Mouse (Mus musculus) midbrain, postnatal 0 days (tissue): ENCODE measurements at regions not wholly inside any gene's neighbourhood (a gene's known extent, or its start where the extent isn't known, plus 50 kb on each side); places are given as distances from the start of the nearest gene placed in this dataset.

Experiments
- ATAC-seq: fragments of 200-750 bp; cut with Nextera tagmentation; 2 replicates; pipeline ENCODE4 v1.8.0; 2017; ENCODE audit warnings: moderate number of reproducible peaks, mild to moderate bottlenecking, moderate TSS enrichment, moderate library complexity; ENCODE audit not compliant: low FRiP score
- DNase-seq: peaks from one replicate; pipeline ENCODE4 v3.0.0-alpha.2; 2015; ENCODE audit warnings: low spot score
- H3K27ac ChIP-seq: fragments of 300-500 bp; sonication (generic); 2 replicates; pipeline ENCODE4 v1.5.1; 2014; ENCODE audit warnings: low read depth, mild to moderate bottlenecking, low read length, mixed read lengths
- H3K27me3 ChIP-seq: fragments of 300-500 bp; sonication (generic); 2 replicates; pipeline ENCODE4 v1.6.1; 2014; ENCODE audit warnings: low read length, control low read depth, mixed read lengths; ENCODE audit not compliant: insufficient read depth
- H3K36me3 ChIP-seq: fragments of 300-500 bp; sonication (generic); 2 replicates; pipeline ENCODE4 v1.6.1; 2014; ENCODE audit warnings: low read length, control low read depth, mixed read lengths; ENCODE audit not compliant: insufficient read depth
- H3K4me1 ChIP-seq: fragments of 300-500 bp; sonication (generic); 2 replicates; pipeline ENCODE4 v1.6.1; 2014; ENCODE audit warnings: mild to moderate bottlenecking, control low read depth, antibody characterized with exemption, low read length, mixed read lengths; ENCODE audit not compliant: insufficient read depth
- H3K4me2 ChIP-seq: fragments of 300-500 bp; sonication (generic); 2 replicates; pipeline ENCODE4 v1.6.1; 2014; ENCODE audit warnings: low read depth, mild to moderate bottlenecking, low read length, mixed read lengths; ENCODE audit not compliant: poor library complexity, severe bottlenecking
- H3K4me3 ChIP-seq: fragments of 300-500 bp; sonication (generic); 2 replicates; pipeline ENCODE4 v1.5.1; 2014; ENCODE audit warnings: low read depth, mild to moderate bottlenecking, low read length, moderate library complexity
- H3K9ac ChIP-seq: fragments of 300-500 bp; sonication (generic); replicated peaks from 2 replicates; pipeline ENCODE4 v1.6.1; 2014; ENCODE audit warnings: mild to moderate bottlenecking, low read length, moderate library complexity, mixed read lengths; ENCODE audit not compliant: poor library complexity, severe bottlenecking
- H3K9me3 ChIP-seq: fragments of 300-500 bp; sonication (generic); 2 replicates; pipeline ENCODE4 v1.6.1; 2016; ENCODE audit warnings: low read length, control low read depth
- CTCF ChIP-seq: IDR thresholded peaks from 2 replicates; pipeline ENCODE4 v1.5.1; 2016; ENCODE audit warnings: antibody characterized with exemption, mild to moderate bottlenecking
- WGBS: fragments of 180-500 bp; shearing (Covaris S2); extraction: QIAGEN DNeasy Blood & Tissue Kit; methylation state at CpG from one replicate; pipeline ENCODE4 v1.1.7; 2014; 5-methylcytosine and 5-hydroxymethylcytosine counted together

DNA sequence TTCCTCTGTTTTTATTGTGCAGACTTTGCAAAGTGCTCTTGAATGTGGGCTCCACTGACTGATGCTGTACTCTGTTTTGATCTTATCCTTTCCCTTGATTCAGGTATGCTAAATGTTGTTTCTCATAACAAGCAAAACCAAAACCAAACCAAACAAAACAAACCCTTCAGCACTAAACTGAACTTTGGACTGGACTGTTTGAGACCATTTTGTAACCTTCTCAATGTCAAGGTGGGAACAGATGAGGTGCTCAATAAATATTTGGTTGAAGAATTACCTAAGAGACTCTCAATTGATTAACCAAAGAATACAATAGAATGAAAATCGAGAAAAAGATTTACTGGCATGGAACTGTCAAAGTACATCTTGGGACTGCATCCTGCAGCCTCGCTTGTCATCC is 163.9 kb upstream of the Sall1 start:
- H3K9ac ChIP-seq = no peak overlapping the region
- H3K4me2 ChIP-seq = no peak overlapping the region
- TF ChIP-seq CTCF = no peak
- H3K27ac ChIP-seq = no peak overlapping the region
- DNase-seq (no peak), ATAC-seq (no peak)
- WGBS = 78% methylated on average over 2 of the region's 2 CpGs
- H3K4me1 ChIP-seq = no peaks in the 10 kb centered on the region
- no peaks in the 10 kb centered on the region for H3K27me3 ChIP-seq
- H3K4me3 ChIP-seq = no peak overlapping the region
- no peaks in the 10 kb centered on the region for H3K9me3 ChIP-seq
- H3K36me3 ChIP-seq = no peaks in the 10 kb centered on the region

DNA sequence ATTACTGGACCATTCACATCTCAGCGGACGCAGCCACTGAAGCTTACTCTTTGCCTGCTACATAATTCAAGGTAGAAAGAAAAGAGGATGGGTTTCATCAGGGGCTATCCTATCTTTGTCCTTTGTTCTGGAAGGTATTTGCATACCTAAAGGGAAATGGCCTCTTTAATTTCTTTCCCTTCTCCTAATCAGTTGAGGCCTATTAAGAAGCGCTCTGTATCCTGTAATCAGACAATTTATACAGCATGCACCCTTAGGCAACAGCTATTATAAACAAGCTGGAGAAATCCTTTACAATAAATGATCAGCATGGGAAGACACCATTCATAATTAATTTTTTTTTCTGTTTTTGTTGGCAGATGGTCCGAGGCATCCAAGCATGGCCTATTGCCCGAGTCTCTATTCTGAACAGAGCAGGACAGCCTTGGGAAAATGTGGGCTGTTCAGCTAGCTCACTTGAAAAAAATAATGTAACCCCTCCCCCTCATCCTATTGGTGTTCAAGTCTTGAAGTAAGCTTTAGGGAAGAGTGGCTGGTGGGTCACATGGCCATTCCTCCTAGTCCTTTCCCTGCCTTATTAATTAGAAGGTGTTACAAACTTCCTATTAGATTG is 158.6 kb upstream of the Sall1 start:
- ATAC-seq (no peak), DNase-seq (peak; percentile 31)
- Histone ChIP-seq H3K4me3 (no peak overlapping the region), H3K9me3 (no peaks in the 10 kb centered on the region), H3K4me2 (no peak overlapping the region), H3K36me3 (no peaks in the 10 kb centered on the region), H3K27me3 (no peaks in the 10 kb centered on the region), H3K27ac (no peak overlapping the region), H3K4me1 (0 out of 2 replicates have a peak, but pooled peaks cover 4% of the 10 kb centered on the region), H3K9ac (no peak overlapping the region)
- 59% methylated on average over 5 of the region's 5 CpGs for WGBS
- no peak for TF ChIP-seq CTCF

DNA sequence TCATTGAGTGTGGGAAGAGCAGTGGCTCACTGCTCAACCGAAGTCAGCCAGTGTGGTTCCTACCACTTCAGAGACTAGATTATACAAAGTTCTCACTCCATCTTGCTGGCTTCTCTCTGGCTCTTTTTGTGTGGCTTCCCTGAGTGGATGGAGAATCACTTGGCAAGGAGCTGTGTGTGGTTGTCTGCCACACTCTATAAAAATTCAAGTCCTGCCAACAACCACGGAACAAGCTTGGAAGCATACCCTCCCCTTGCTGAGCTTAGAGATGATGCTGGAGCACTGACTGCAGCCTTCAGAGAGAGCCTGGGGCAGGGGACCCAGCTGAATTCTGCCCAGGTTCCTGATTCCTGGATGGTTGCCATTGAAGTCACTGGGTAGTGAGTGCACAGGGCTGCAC is 156.3 kb upstream of the Sall1 start:
- H3K27ac ChIP-seq = no peak overlapping the region
- no peak overlapping the region for H3K4me3 ChIP-seq
- H3K9ac ChIP-seq = no peak overlapping the region
- DNase-seq (no peak), ATAC-seq (no peak)
- no peaks in the 10 kb centered on the region for H3K9me3 ChIP-seq
- TF ChIP-seq CTCF = no peak
- no peaks in the 10 kb centered on the region for H3K36me3 ChIP-seq
- no peak overlapping the region for H3K4me2 ChIP-seq
- WGBS = 65% methylated on average over 2 of the region's 2 CpGs
- H3K4me1 ChIP-seq = 0 out of 2 replicates have a peak, but pooled peaks cover 4% of the 10 kb centered on the region
- H3K27me3 ChIP-seq = no peaks in the 10 kb centered on the region

DNA sequence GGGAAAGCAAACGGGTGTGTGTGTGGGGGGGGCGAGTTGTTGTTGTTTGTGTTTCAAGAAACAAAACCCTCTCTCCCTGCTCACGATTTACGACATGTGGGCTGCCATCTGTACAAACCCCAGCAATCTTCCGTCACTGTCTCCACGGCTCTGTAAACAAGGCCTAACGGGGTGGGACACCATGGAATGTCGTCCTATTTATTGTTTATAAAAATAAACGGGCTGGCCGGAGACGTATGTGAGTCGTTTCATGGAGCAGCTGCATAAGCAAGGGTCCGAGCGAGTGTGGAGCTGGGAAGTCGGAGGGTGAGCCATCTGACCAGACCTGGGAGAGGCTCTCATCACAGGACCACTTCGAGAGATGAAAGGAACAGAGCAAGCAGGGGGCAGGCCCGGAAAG is 141.4 kb upstream of the Sall1 start:
- WGBS = 74% methylated on average over 17 of the region's 17 CpGs
- Histone ChIP-seq H3K27me3 (no peaks in the 10 kb centered on the region), H3K4me3 (no peak overlapping the region), H3K4me1 (no peaks in the 10 kb centered on the region), H3K9ac (no peak overlapping the region), H3K4me2 (no peak overlapping the region), H3K36me3 (no peaks in the 10 kb centered on the region), H3K9me3 (no peaks in the 10 kb centered on the region), H3K27ac (no peak overlapping the region)
- TF ChIP-seq CTCF = no peak
- DNase-seq = no peak
- ATAC-seq = no peak

DNA sequence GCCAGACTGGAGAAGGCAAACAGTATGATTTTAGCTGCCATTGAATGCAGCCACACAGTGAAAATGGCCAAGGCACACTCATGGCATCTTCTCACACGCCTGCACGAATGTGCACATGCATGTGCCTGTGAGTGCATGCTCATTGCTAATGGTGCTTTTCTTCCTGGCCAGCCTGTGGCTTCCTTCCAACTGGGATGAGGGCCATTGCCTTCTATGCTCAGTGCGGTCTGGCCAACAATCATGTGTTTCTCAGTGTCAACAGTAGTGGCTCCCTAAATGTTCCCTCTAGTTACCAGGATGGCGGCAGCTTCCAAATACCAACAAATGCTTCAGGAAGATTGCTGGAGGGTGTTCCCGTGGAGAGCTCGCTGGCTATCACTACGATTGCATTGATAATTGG is 131.7 kb upstream of the Sall1 start:
- Histone ChIP-seq H3K4me1 (no peaks in the 10 kb centered on the region), H3K4me2 (no peak overlapping the region), H3K27ac (no peak overlapping the region), H3K4me3 (no peak overlapping the region), H3K27me3 (no peaks in the 10 kb centered on the region), H3K36me3 (no peaks in the 10 kb centered on the region), H3K9ac (no peak overlapping the region), H3K9me3 (no peaks in the 10 kb centered on the region)
- ATAC-seq (no peak), DNase-seq (peak; percentile 14)
- 86% methylated on average over 7 of the region's 7 CpGs for whole genome bisulfite sequencing
- TF ChIP-seq CTCF = no peak

DNA sequence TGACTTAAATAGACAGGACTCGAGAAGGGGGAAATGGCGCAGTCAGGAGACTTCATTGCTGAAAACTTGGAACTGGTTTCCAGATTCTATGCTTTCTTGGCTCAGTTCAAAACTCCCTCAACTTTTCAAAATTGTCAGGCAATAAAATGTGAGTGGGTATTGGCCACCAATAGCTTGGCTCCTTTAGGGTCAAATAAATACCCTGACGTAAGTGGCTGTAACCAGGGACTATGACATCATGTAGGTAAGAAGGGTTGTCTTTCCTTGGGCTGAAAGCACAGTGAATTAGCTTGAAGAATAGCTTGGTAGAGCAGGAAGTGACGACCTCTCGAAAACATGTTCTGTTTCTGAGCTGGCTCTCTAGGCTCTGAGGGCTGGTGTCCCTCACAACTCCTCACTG is 127.6 kb upstream of the Sall1 start:
- 91% methylated on average over 5 of the region's 5 CpGs for WGBS
- Histone ChIP-seq H3K4me2 (no peak overlapping the region), H3K4me3 (no peak overlapping the region), H3K27me3 (no peaks in the 10 kb centered on the region), H3K9me3 (no peaks in the 10 kb centered on the region), H3K4me1 (no peaks in the 10 kb centered on the region), H3K36me3 (no peaks in the 10 kb centered on the region), H3K27ac (no peak overlapping the region), H3K9ac (no peak overlapping the region)
- ATAC-seq = no peak
- no peak for DNase-seq
- TF ChIP-seq CTCF = no peak
